Mouse (Mus musculus) testis, adult 2 months (tissue): Measurements from ENCODE around the gene Rab35.

Source experiments
- CTCF ChIP-seq: fragments of 200-500 bp; IDR thresholded peaks from 2 replicates; pipeline ENCODE4 v1.5.1; 2012; ENCODE audit warnings: low read depth, mild to moderate bottlenecking, inconsistent platforms, low read length, moderate library complexity; ENCODE audit not compliant: control insufficient read depth, insufficient read depth, insufficient replicate concordance
- POLR2A ChIP-seq: fragments of 200-500 bp; IDR thresholded peaks from 2 replicates; pipeline ENCODE4 v1.6.1; 2012; ENCODE audit warnings: low read depth, mild to moderate bottlenecking, inconsistent platforms, low read length, moderate library complexity; ENCODE audit not compliant: control insufficient read depth

- TF ChIP-seq CTCF: no peak
- TF ChIP-seq POLR2A: no peak
Measured at GRCm38 (mm10) chr5:115629672-115630071, 2.0 kb upstream of the Rab35 start.
